Mouse (Mus musculus): ENCODE results near the gene Pagr1a.

DNA sequence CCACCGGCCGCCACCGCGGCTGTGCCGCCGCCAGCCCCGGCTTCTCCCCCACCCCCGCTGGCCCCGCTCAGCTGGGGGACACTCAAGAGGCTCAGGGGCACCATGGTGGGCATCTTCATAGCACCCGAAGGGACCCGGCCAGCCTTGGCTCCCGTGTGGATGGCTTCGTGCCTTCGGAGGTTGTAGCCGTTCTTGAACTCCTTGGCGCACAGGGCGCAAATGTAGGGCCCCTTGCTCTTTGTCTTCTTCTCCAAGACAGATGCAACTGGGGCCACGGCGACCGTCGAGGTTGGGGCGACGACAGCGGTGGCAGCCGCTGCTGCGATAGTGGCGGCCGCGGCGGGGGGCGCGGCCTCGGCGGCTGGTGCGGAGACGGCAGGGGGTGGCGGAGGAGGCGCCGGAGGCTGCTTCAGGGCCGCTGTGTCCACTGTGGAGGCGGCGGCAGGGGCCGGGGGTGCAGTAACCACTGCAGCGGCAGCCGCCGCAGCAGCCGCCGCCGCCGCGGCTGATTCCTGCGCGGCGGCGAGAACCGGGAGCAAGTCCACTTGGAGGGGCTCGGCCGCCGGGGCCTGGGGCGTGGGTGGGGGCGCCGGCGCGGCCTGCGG is 8.5 kb upstream of the Pagr1a start:
- TF ChIP-seq POLR2A (IDR thresholded peaks at IDR 0.05; ENCODE audit: borderline replicate concordance, insufficient read depth, low read length) (no peak), CTCF (IDR thresholded peaks at IDR 0.05; ENCODE audit: borderline replicate concordance, insufficient read depth, low read depth, low read length) (no peak)
